In the genomic region with DNA sequence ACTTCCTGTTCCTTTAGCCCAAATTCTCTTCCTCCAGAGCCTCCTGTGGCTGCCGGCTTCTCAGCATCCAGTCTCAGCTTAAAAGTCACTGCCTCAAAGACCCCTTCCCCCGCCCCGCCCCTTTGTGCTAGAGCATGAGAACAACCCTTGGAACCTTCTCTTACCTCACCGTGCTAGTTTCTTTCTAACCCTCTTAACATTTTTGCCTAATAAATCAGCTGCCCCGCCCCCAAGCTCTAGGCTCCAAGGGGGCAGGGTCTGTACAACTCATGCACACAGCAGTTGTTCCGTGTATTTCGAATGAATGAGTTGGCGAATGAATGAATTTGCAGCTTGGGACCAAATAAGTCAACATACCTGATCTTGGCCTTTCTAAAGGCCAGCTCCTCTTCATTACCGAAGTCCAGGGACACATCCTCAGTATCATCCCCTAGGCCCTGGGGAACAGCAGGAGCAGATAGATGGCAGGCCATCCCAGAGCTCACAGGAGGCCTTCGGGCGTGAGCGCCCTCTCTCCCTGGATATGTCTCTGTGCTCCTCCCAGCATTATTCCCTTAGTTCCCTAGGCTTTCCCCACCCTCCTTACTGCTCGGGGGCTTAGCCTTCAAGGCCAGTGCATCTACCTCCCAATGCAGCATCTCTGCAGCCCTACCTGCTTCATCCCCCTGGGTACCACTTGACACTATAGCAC, we compare ENCODE assay signal across 9 mouse cellular contexts. TPM values are rescaled to one million over a fixed set of nuclear protein-coding genes. Genes with fewer than 3 reads are reported as not detected.
DNase-seq lines count a peak whose midpoint lies in the region; ATAC-seq and TF ChIP-seq lines count a peak whose summit lies in the region.
"Had no signal": no experiment of that assay in that cellular context is flagged by ENCODE, and none has a peak within 500 bp of the region (broad histone marks: within the 10 kb centered on the region; RNA-seq: fewer than 3 reads in every experiment).

No protein-coding gene starts in this region.

- H3K4me3 ChIP-seq in layer of hippocampus, adult 2 months: peak overlapping the region; percentile 72
- H3K4me3 ChIP-seq in intestine, embryonic 15.5 days (replicated peaks): peak overlapping the region; percentile 38
- peak overlapping the region; percentile 57 for H3K4me3 ChIP-seq in neural tube, embryonic 15.5 days (replicated peaks)

- H3K9me3 ChIP-seq in intestine, embryonic 15.5 days: no peaks in the 10 kb centered on the region
- H3K9me3 ChIP-seq in neural tube, embryonic 15.5 days (replicated peaks): no peaks in the 10 kb centered on the region

- no peaks in the 10 kb centered on the region for H3K27me3 ChIP-seq in intestine, embryonic 15.5 days (replicated peaks)
- no peaks in the 10 kb centered on the region for H3K27me3 ChIP-seq in neural tube, embryonic 15.5 days (replicated peaks)

- peak overlapping the region; percentile 37 for H3K9ac ChIP-seq in intestine, embryonic 15.5 days
- H3K9ac ChIP-seq in neural tube, embryonic 15.5 days (replicated peaks): peak overlapping the region; percentile 68

- peak in 1 of 2 experiments; percentile 12 for DNase-seq in layer of hippocampus, adult 2 months (ENCODE audit: low spot score in 2 of 2)
- no peak for DNase-seq in layer of hippocampus, postnatal 10 days (ENCODE audit: low spot score in 2 of 2)
- peak; percentile 10 for DNase-seq in embryo, embryonic 9.5 days (ENCODE audit: extremely low spot score)
- no peak for DNase-seq in ovary, postnatal 10 days (ENCODE audit: low spot score)
- no peak for DNase-seq in adrenal gland, postnatal 25 days
- no peak for DNase-seq in layer of hippocampus, adult 11-12 months (ENCODE audit: low spot score)
- DNase-seq: lung, adult 18-20 months had no signal

- H3K36me3 ChIP-seq in intestine, embryonic 15.5 days: no peaks in the 10 kb centered on the region
- H3K36me3 ChIP-seq in neural tube, embryonic 15.5 days: no peaks in the 10 kb centered on the region

- peak; percentile 65 for ATAC-seq in intestine, embryonic 15.5 days
- peak; percentile 81 for ATAC-seq in neural tube, embryonic 15.5 days (ENCODE audit: low FRiP score)

- 23% methylated on average over 13 of the region's 13 CpGs for WGBS in intestine, embryonic 15.5 days
- 18% methylated on average over 13 of the region's 13 CpGs for WGBS in neural tube, embryonic 15.5 days

- peaks cover 15% of the 10 kb centered on the region for H3K4me1 ChIP-seq in intestine, embryonic 15.5 days (replicated peaks)
- H3K4me1 ChIP-seq in neural tube, embryonic 15.5 days: peaks cover 51% of the 10 kb centered on the region

- no peak for TF ChIP-seq CTCF in layer of hippocampus, adult 2 months (conservative IDR thresholded peaks at IDR 0.05)

- peak overlapping the region; percentile 63 for H3K4me2 ChIP-seq in intestine, embryonic 15.5 days (replicated peaks)
- H3K4me2 ChIP-seq in neural tube, embryonic 15.5 days: peak overlapping the region; percentile 73

- peak overlapping the region; percentile 89 for H3K27ac ChIP-seq in layer of hippocampus, adult 2 months
- H3K27ac ChIP-seq in intestine, embryonic 15.5 days: peak overlapping the region; percentile 13; the same call in 1 of the 2 replicates
- peak overlapping the region; percentile 83 for H3K27ac ChIP-seq in neural tube, embryonic 15.5 days (replicated peaks)

RNA-seq across cellular contexts. Expression of a gene that starts 0.4 kb away (rescaled TPM):
- total RNA-seq in layer of hippocampus, adult 2 months (2021): 10 to 100 TPM; 26.2 to 27.2 TPM
- total RNA-seq in layer of hippocampus, postnatal 10 days (2021): 10 to 100 TPM; 37.9 to 42.0 TPM
- 7.1 and 9.0 TPM in 2 replicates for polyA plus RNA-seq in intestine, embryonic 15.5 days (2015; fragmentation: Nextera tagmentation; extraction: Ambion mirVana)
- polyA plus RNA-seq in neural tube, embryonic 15.5 days (2015; fragmentation: Nextera tagmentation; extraction: Ambion mirVana): 47.0 and 48.9 TPM in 2 replicates
- total RNA-seq in adrenal gland, postnatal 25 days (2021): 1.3 and 2.5 TPM in 2 replicates

RNA-seq across cellular contexts. Expression of a gene that starts 33.1 kb away (rescaled TPM):
- under 1 TPM in 1 of 2 experiments, not detected in 1; 0.27 TPM for total RNA-seq in layer of hippocampus, adult 2 months (2021)
- total RNA-seq in layer of hippocampus, postnatal 10 days (2021): under 1 TPM; 0.07 to 0.16 TPM
- polyA plus RNA-seq in intestine, embryonic 15.5 days (2015; fragmentation: Nextera tagmentation; extraction: Ambion mirVana): 0.37 and 0.41 TPM in 2 replicates
- polyA plus RNA-seq in neural tube, embryonic 15.5 days (2015; fragmentation: Nextera tagmentation; extraction: Ambion mirVana): 0.47 and 3.4 TPM in 2 replicates
- 0.39 and 1.00 TPM in 2 replicates for total RNA-seq in adrenal gland, postnatal 25 days (2021)

RNA-seq across cellular contexts. Expression of a gene that starts 35.0 kb away (rescaled TPM):
- 10 to 100 TPM; 15.5 to 17.8 TPM for total RNA-seq in layer of hippocampus, adult 2 months (2021)
- total RNA-seq in layer of hippocampus, postnatal 10 days (2021): 10 to 100 TPM; 12.5 to 15.6 TPM
- polyA plus RNA-seq in intestine, embryonic 15.5 days (2015; fragmentation: Nextera tagmentation; extraction: Ambion mirVana): 55.4 and 56.6 TPM in 2 replicates
- 49.8 and 55.7 TPM in 2 replicates for polyA plus RNA-seq in neural tube, embryonic 15.5 days (2015; fragmentation: Nextera tagmentation; extraction: Ambion mirVana)
- 28.0 and 28.2 TPM in 2 replicates for total RNA-seq in adrenal gland, postnatal 25 days (2021)

RNA-seq across cellular contexts. Expression of a gene that starts 51.4 kb away (rescaled TPM):
- total RNA-seq in layer of hippocampus, adult 2 months (2021): 1 to 10 TPM; 6.1 to 7.4 TPM
- 1 to 10 TPM; 6.2 to 8.4 TPM for total RNA-seq in layer of hippocampus, postnatal 10 days (2021)
- 0.15 and 0.25 TPM in 2 replicates for polyA plus RNA-seq in intestine, embryonic 15.5 days (2015; fragmentation: Nextera tagmentation; extraction: Ambion mirVana)
- 19.9 and 25.6 TPM in 2 replicates for polyA plus RNA-seq in neural tube, embryonic 15.5 days (2015; fragmentation: Nextera tagmentation; extraction: Ambion mirVana)
- total RNA-seq in adrenal gland, postnatal 25 days (2021): not detected in 2 replicates

Comparison
In these comparisons a context has a peak if more than half of its experiments do, and no peak if none do; other contexts are left out.
1. H3K27ac ChIP-seq: peak in every context shown above with its lines; median percentile 89 in layer of hippocampus, adult 2 months; 83 in neural tube, embryonic 15.5 days; 13 in intestine, embryonic 15.5 days.